Mouse (Mus musculus): ENCODE data around the gene Aar2. TPM values are rescaled to one million over a fixed set of nuclear protein-coding genes. Genes with fewer than 3 reads are reported as not detected.
"Not testable (repeated sequence)": the region's sequence is repeated elsewhere in the genome, so short reads cannot be mapped to it uniquely, and the experiment has no call there.

The Aar2 gene
- total RNA-seq (2021): 10 to 100 TPM; 23.3 to 24.1 TPM
- long read RNA-seq, experiment 1, transcript Aar2-201 (4 exons, 3,427 nt): major isoform, 23 of 29 reads
- long read RNA-seq, experiment 1, partial matches to known transcripts: 2 of 29 reads
- long read RNA-seq, experiment 1, other reads (novel, unspliced or antisense): 3 of 29 reads
- long read RNA-seq, experiment 2, transcript Aar2-201 (4 exons, 3,427 nt): major isoform, 18 of 19 reads
- long read RNA-seq, experiment 2, partial matches to known transcripts: 1 of 19 reads
- long read RNA-seq, experiment 2, other reads (novel, unspliced or antisense): 0 of 19 reads

- peak; percentile 81 to 94 for DNase-seq
Measured at GRCm38 (mm10) chr2:156547123-156547891, at the start of gene Aar2. Gene Aar2, plus strand, starts transcription at chr2:156547584.

DNA sequence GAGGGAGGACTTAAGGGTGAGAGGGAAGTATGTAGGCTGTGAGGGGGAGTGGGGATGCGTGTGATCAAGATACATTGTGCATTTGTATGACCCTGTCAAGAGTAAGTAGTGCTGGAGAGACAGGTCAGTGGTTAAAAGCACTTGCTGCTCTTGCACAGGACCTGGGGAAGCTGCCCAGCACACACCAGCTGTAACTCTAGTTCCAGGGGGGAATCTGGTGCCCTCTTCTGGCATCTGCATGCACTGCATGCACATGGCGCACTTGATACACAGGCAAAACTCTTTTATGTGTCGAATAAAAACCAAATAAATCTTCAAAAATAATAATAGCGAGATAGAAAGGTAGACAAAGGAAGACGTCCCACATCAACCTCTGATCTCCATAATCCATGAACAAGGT is 49.5 kb upstream of the Aar2 start:
- peak; percentile 36 to 70 for DNase-seq

GRCm38 (mm10) chr2:156501025-156501424 is 46.4 kb upstream of the Aar2 start:
- no peak for DNase-seq

DNA sequence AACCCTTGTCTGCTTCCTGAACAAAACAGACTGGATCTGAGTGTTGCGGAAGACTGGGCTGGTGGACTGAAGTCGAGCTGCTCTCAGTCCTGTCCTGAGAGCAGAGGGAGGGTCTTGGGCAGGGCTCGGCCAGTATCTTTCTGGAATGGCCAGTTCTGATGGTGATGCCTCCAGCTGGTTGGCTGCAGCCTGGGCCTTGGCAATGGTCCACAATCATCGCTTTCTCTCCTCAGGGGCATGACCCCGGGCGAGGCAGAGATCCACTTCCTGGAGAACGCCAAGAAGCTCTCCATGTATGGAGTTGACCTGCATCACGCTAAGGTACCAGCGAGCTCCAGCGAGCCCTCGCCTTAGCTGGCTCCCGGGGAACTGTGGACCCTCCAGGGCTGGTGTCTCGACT is 41.9 kb upstream of the Aar2 start:
- DNase-seq: peak in 1 of 2 experiments; percentile 30

GRCm38 (mm10) chr2:156512028-156512427 is 35.4 kb upstream of the Aar2 start:
- no peak for DNase-seq

DNA sequence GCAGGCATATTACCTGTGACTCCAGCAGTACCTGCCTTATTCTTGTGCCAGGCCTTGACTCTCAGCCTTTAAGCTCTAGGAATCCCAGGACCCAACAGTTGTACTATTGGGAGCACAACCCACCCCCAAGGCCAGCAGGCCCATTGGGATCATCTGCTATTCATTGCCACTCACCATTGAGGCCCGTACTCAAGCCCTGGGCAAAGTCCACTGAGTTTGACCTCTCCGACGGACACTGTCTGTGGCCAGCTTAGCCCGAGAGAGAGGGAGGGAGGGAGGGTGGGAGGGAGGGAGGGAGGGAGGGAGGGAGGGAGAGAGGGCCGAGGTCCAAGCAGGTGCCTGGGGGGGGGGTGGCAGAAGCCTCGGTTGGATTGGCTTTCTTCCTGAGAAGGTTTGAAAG is 34.8 kb upstream of the Aar2 start:
- no peak for DNase-seq

DNA sequence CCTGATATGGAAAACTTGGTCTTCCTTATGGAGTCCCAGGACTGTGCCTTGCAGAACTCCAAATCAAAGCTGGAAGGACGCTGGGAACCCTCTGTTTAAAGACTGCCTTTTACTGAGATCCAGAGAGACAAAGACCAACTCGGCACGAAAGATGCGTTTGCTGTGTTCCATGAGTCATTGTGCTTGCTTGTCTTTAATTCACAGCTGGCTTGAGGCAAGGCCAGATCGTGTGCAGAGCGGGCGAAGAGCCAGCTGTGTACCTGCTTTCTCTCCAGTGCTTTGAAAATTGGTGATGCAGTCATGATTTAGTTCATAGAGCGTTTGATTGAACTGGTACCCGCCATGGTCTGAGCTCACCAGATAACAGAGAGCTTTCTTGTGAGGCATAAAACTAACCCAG is 32.3 kb upstream of the Aar2 start:
- no peak for DNase-seq

- peak; percentile 60 to 89 for DNase-seq
Measured at GRCm38 (mm10) chr2:156515565-156516185, 31.7 kb upstream of the Aar2 start.

- DNase-seq: not testable (repeated sequence)
Measured at GRCm38 (mm10) chr2:156516678-156517077, 30.7 kb upstream of the Aar2 start.

DNA sequence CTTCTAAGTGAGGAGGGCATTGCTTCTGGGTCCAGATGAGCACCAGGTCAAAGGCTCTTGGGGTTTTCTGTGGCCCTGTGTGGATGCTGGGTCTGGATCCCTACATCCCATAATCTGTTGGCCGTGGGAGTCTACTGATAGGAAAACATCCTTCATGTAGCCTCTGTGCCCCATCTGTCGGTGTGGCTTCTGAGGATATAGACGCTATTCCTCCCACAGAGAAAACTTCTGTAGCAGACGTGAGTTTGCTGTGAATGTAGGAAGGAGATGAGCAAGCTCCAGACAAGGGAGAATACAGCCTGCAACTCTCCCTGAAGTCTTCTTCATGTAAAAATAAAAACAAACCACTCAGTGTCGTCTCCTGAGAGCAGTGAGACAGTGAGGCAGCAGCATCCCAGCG is 29.1 kb upstream of the Aar2 start:
- no peak for DNase-seq

DNA sequence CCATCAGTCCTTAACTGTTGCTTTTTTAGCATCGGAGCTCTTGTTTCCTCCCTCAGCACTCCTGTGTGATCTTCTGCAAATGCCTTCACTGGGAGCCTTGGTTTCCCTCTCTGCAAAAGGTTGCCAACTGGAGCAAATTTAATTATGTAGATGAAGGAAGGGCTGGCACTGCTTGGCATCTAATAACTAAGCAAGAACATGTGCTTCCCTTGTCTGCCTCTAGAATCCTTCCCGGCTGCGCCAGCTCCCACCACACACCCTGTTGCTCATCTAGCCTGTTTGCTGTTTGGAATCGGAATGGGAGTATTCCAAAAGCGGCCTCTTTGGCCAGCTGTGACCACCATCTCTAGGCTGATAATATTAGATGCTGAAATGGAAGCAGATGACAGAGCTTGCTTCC is 27.8 kb upstream of the Aar2 start:
- no peak for DNase-seq

DNA sequence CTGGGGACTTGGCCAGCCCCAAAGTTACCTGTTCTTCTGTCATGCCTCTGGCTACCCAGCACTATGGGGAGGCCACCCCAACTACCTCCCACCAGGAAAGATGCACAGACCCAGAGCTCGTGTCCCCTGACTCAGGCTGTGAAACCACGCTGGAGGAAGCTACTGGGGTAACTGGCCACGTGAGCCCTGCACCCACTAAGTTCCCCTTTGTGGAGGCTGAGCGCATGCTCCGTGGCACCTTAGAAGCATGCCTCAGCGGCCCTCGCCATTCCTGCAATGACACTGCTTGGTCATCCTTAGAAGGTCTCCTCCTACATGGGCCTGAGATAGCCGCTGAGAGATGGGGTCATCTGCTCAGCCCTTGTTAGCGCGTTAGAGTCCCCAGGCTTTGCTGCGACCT is 24.4 kb upstream of the Aar2 start:
- DNase-seq: peak in 1 of 2 experiments; percentile 16

DNA sequence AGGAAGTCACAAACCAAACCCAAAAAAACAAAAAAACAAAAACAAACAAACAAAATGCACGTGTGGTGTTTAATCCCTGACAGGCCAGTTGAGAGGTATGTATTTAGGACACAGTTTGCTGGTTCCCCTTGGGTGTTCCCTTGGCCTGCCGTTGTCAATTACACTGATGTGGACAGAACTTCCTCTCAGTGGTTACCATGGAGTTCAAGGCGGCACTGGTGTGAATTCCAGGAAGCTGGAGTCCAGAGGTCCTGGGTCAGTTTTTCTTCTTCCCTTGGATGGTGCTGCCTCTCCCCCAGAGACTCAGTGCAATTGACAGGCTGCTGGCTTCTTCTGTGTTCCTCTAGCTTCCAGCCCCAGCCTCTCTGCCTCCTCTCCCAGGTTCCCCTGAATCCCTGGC is 23.3 kb upstream of the Aar2 start:
- peak in 1 of 2 experiments; percentile 25 for DNase-seq

- peak; percentile 16 to 53 for DNase-seq
Measured at GRCm38 (mm10) chr2:156529726-156530125, 17.7 kb upstream of the Aar2 start.

- DNase-seq: no peak
Measured at GRCm38 (mm10) chr2:156533160-156533559, 14.2 kb upstream of the Aar2 start.

DNA sequence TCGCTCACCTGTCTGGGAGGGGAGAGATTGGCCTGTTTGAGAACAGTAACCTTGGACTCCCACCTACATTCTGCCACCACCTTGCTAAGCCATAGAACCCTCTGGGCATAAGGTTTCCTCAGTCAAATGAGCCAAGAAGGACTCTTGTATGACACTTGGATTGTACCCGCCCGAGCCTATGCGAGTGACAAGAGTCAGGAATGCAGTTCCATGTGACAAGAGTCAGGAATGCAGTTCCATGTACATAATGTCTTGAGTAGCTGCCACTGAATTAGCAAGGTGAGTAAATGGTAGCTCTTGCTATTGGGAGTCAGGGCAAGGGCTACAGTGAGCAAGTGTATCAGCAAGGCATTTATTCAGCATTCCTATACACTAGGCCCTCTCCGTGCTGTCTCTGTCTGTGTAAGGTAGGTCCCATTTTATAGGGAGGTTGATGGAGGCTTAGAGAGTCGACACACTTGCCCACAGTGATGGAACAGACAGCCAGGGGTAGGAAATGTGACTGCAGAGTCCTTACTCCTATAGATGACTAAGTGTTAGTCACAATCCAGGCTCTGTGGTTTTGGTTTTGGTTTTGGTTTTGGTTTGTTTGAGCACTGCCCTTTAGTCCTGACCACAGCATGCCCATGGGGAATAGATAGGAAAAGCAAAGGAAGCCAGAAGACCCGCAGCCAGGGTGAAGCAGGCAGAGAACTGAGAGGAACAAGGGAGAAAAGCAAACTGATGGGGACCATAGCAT is 8.4 kb upstream of the Aar2 start:
- DNase-seq: no peak

- DNase-seq: no peak
Measured at GRCm38 (mm10) chr2:156540991-156541390, 6.4 kb upstream of the Aar2 start.

DNA sequence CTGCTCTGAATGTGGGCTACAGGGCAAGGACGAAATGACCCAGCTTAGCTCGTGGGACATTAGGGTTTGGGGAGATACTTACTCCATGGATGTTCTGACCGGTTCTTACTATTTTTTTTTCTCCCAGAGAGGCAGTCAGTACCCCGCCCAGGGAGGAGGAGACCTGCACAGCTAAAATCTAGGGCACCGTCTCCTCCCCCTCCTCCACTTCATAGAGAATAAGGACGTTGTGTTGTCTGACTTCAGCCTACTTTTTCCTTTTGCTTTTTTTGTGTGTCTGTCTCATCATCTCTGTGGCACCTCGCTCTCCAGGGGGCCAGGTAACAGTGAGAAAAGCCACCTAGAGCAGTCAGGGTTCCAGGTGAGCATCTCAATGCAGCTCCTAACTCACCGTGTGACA is 5.0 kb upstream of the Aar2 start:
- DNase-seq: no peak

DNA sequence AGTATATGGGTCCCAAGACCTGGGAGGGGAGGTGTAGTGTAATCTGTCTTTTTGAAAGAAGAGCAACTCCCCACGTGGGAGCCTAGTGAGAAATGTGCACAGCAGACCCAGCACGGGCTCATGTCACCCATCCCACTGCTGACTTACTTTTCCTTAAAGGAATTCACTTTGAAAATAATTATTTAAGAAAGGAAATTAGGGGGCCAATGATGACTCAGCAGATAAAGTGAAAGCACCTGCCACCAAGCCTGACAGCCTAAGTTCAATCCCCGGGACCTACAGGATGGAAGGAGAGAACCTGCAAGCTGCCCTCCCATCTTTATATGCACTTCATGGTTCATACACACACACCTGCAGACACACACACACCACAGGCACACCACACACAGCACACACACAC is 3.6 kb upstream of the Aar2 start:
- no peak for DNase-seq

DNA sequence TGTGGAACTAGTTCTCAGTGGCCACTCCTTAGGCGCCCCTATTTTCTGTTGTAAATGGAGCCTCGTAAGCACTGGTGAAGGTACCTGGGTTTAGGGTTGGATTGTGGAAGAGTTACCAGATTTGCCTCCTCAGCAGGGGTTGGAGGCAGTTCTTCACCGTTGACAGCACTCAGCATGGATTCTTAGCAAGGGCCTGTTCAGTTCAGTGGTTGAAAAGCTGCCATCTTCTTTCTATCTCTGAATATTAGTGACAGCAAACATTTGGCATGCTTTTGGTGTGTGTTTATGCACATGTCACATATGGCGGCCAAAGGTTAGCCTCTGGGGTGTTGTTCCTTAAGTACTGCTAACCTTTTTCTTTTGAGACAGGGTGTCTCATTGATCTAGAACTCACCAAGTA is 5.0 kb downstream of the Aar2 start:
- DNase-seq: no peak

- no peak for DNase-seq
Measured at GRCm38 (mm10) chr2:156561808-156562207, 14.4 kb downstream of the Aar2 start.

GRCm38 (mm10) chr2:156563557-156563956 is 16.2 kb downstream of the Aar2 start:
- DNase-seq: peak; percentile 34 to 52

GRCm38 (mm10) chr2:156566512-156566911 is 19.1 kb downstream of the Aar2 start:
- no peak for DNase-seq

All from heart, adult 18-20 months (tissue).